Mouse (Mus musculus) spleen, postnatal 4 days (tissue): ENCODE results near the gene Hdac4.

ENCODE experiments used
- DNase-seq, 2 experiments: peaks; one replicate each; pipeline ENCODE4 v3.0.0; 2022; ENCODE audit warnings: low spot score in 2 of 2

The Hdac4 gene

GRCm38 (mm10) chr1:92178021-92178895, 17.2 kb downstream of the Hdac4 start:
- no peak for DNase-seq

GRCm38 (mm10) chr1:92177599-92177998, 17.9 kb downstream of the Hdac4 start:
- DNase-seq: no peak

GRCm38 (mm10) chr1:92177196-92177595, 18.3 kb downstream of the Hdac4 start:
- no peak for DNase-seq

GRCm38 (mm10) chr1:92175266-92175665, 20.2 kb downstream of the Hdac4 start:
- no peak for DNase-seq

GRCm38 (mm10) chr1:92174898-92175255, 20.6 kb downstream of the Hdac4 start:
- DNase-seq: no peak

GRCm38 (mm10) chr1:92174251-92174897, 21.1 kb downstream of the Hdac4 start:
- DNase-seq: no peak

- no peak for DNase-seq
Observed at GRCm38 (mm10) chr1:92170616-92171235, 24.8 kb downstream of the Hdac4 start.

- DNase-seq: no peak
Observed at GRCm38 (mm10) chr1:92169776-92170055, 25.8 kb downstream of the Hdac4 start.

GRCm38 (mm10) chr1:92168900-92169775, 26.4 kb downstream of the Hdac4 start:
- DNase-seq: peak in 1 of 2 experiments; percentile 52

- no peak for DNase-seq
Observed at GRCm38 (mm10) chr1:92163932-92164331, 31.6 kb downstream of the Hdac4 start.

GRCm38 (mm10) chr1:92159804-92160203, 35.7 kb downstream of the Hdac4 start:
- no peak for DNase-seq

- no peak for DNase-seq
Observed at GRCm38 (mm10) chr1:92150201-92150600, 45.3 kb downstream of the Hdac4 start.

GRCm38 (mm10) chr1:92148527-92148926, 47.0 kb downstream of the Hdac4 start:
- no peak for DNase-seq

GRCm38 (mm10) chr1:92144868-92145534, 50.5 kb downstream of the Hdac4 start:
- no peak for DNase-seq

- no peak for DNase-seq
Observed at GRCm38 (mm10) chr1:92143331-92143895, 52.1 kb downstream of the Hdac4 start.

GRCm38 (mm10) chr1:92142793-92143192, 52.7 kb downstream of the Hdac4 start:
- DNase-seq: no peak

GRCm38 (mm10) chr1:92139001-92139400, 56.5 kb downstream of the Hdac4 start:
- DNase-seq: no peak

- no peak for DNase-seq
Observed at GRCm38 (mm10) chr1:92137136-92137848, 58.2 kb downstream of the Hdac4 start.

- DNase-seq: no peak
Observed at GRCm38 (mm10) chr1:92136362-92136761, 59.1 kb downstream of the Hdac4 start.

GRCm38 (mm10) chr1:92132181-92132580, 63.3 kb downstream of the Hdac4 start:
- no peak for DNase-seq
